Mouse (Mus musculus) kidney, postnatal 0 days (tissue): ENCODE results near the gene Adarb2. TPM values are rescaled to one million over a fixed set of nuclear protein-coding genes. Genes with fewer than 3 reads are reported as not detected.

ENCODE experiments used
- ATAC-seq: fragments of 200-750 bp; cut with Nextera tagmentation; replicated peaks from 2 replicates; pipeline ENCODE4 v1.8.0; 2017; ENCODE audit warnings: low read depth, moderate number of reproducible peaks, moderate TSS enrichment, moderate library complexity; ENCODE audit not compliant: low FRiP score
- DNase-seq: peaks from one replicate; pipeline ENCODE4 v3.0.0-alpha.2; 2016; ENCODE audit warnings: low spot score
- H3K27ac ChIP-seq: fragments of 300-500 bp; sonication (generic); 2 replicates; pipeline ENCODE4 v1.5.1; 2014; ENCODE audit warnings: mild to moderate bottlenecking
- H3K27me3 ChIP-seq: fragments of 300-500 bp; sonication (generic); 2 replicates; pipeline ENCODE4 v1.6.1; 2014; ENCODE audit warnings: low read length, mixed read lengths; ENCODE audit not compliant: insufficient read depth
- H3K36me3 ChIP-seq: fragments of 300-500 bp; sonication (generic); 2 replicates; pipeline ENCODE4 v1.6.1; 2014; ENCODE audit warnings: low read length, mixed read lengths; ENCODE audit not compliant: insufficient read depth
- H3K4me1 ChIP-seq: fragments of 300-500 bp; sonication (generic); replicated peaks from 2 replicates; pipeline ENCODE4 v1.6.1; 2014; ENCODE audit warnings: antibody characterized with exemption, low read length, mixed read lengths; ENCODE audit not compliant: insufficient read depth
- H3K4me2 ChIP-seq: fragments of 300-500 bp; sonication (generic); 2 replicates; pipeline ENCODE4 v1.6.1; 2014; ENCODE audit warnings: mild to moderate bottlenecking, low read length, moderate library complexity, mixed read lengths
- H3K4me3 ChIP-seq: fragments of 300-500 bp; sonication (generic); replicated peaks from 2 replicates; pipeline ENCODE4 v1.5.1; 2014; ENCODE audit warnings: low read depth, low read length
- H3K9ac ChIP-seq: fragments of 300-500 bp; sonication (generic); 2 replicates; pipeline ENCODE4 v1.6.1; 2014; ENCODE audit warnings: low read depth, low read length
- H3K9me3 ChIP-seq: fragments of 300-500 bp; sonication (generic); replicated peaks from 2 replicates; pipeline ENCODE4 v1.6.1; 2016; ENCODE audit warnings: low read length, inconsistent platforms, mixed read lengths
- CTCF ChIP-seq: IDR thresholded peaks from 2 replicates; pipeline ENCODE4 v1.5.1; 2016; ENCODE audit warnings: antibody characterized with exemption, low read depth, mild to moderate bottlenecking, moderate library complexity
- WGBS: fragments of 180-500 bp; shearing (Covaris S2); extraction: QIAGEN DNeasy Blood & Tissue Kit; methylation state at CpG from one replicate; pipeline ENCODE4 v1.1.7; 2014; 5-methylcytosine and 5-hydroxymethylcytosine counted together
- polyA plus RNA-seq: library from polyadenylated mRNA; unstranded; fragments of >200 nt; fragmentation: Nextera tagmentation; extraction: Ambion mirVana; gene quantifications from 2 replicates; pipeline ENCODE4 v1.2.1, GENCODE M21; 2015

Adarb2 gene
- polyA plus RNA-seq, 1 experiment from 2014 or later: 0.08 TPM

DNA sequence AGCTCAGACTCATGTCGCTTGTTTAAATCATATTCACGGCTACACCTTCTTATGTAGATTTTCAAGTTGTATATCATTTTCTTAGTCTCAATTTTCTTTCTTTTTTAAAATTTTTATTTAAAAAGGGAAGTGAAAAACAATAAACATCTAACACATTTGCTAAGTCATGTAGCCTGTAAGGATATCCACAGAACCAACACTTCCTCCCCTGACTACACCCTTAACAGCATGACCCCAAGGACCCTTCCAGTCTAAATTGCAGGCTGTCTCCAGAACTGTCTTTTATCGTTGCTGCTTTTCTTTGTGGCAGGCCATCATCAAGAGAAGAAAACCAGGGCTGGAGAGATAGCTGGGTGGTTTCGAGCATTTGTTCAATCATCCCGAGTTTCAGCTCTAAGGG, 474.5 kb downstream of the Adarb2 start:
- no peaks in the 10 kb centered on the region for H3K27me3 ChIP-seq
- no peak overlapping the region for H3K4me2 ChIP-seq
- no peaks in the 10 kb centered on the region for H3K36me3 ChIP-seq
- H3K27ac ChIP-seq: no peak overlapping the region
- H3K9me3 ChIP-seq: no peaks in the 10 kb centered on the region
- ATAC-seq (no peak), DNase-seq (no peak)
- 49% methylated on average over 5 of the region's 5 CpGs for WGBS
- no peak overlapping the region for H3K4me3 ChIP-seq
- H3K9ac ChIP-seq: no peak overlapping the region
- H3K4me1 ChIP-seq: no peaks in the 10 kb centered on the region
- TF ChIP-seq CTCF: no peak

GRCm38 (mm10) chr13:8680470-8681129, 477.9 kb downstream of the Adarb2 start:
- Histone ChIP-seq H3K9ac (no peak overlapping the region), H3K36me3 (no peaks in the 10 kb centered on the region), H3K4me2 (no peak overlapping the region), H3K27ac (no peak overlapping the region), H3K4me3 (no peak overlapping the region), H3K27me3 (no peaks in the 10 kb centered on the region), H3K4me1 (no peaks in the 10 kb centered on the region), H3K9me3 (no peaks in the 10 kb centered on the region)
- no peak for ATAC-seq
- WGBS: 84% methylated on average over 9 of the region's 9 CpGs
- DNase-seq: no peak
- TF ChIP-seq CTCF: no peak

- no peak for ATAC-seq
- no peaks in the 10 kb centered on the region for H3K27me3 ChIP-seq
- no peak overlapping the region for H3K4me3 ChIP-seq
- 63% methylated on average over 6 of the region's 6 CpGs for WGBS
- no peak for TF ChIP-seq CTCF
- H3K9me3 ChIP-seq: no peaks in the 10 kb centered on the region
- no peaks in the 10 kb centered on the region for H3K4me1 ChIP-seq
- H3K4me2 ChIP-seq: no peak overlapping the region
- H3K9ac ChIP-seq: no peak overlapping the region
- H3K36me3 ChIP-seq: no peaks in the 10 kb centered on the region
- no peak for DNase-seq
- no peak overlapping the region for H3K27ac ChIP-seq
Measured at GRCm38 (mm10) chr13:8691448-8691847, 488.8 kb downstream of the Adarb2 start.

GRCm38 (mm10) chr13:8692787-8693186, 490.1 kb downstream of the Adarb2 start:
- Histone ChIP-seq H3K27ac (no peak overlapping the region), H3K4me1 (no peaks in the 10 kb centered on the region), H3K27me3 (no peaks in the 10 kb centered on the region), H3K36me3 (no peaks in the 10 kb centered on the region), H3K4me3 (no peak overlapping the region), H3K9me3 (no peaks in the 10 kb centered on the region), H3K4me2 (no peak overlapping the region), H3K9ac (no peak overlapping the region)
- WGBS: 77% methylated on average over 9 of the region's 9 CpGs
- ATAC-seq (no peak), DNase-seq (no peak)
- no peak for TF ChIP-seq CTCF

GRCm38 (mm10) chr13:8698451-8698850, 495.8 kb downstream of the Adarb2 start:
- DNase-seq (no peak), ATAC-seq (no peak)
- no peak overlapping the region for H3K4me3 ChIP-seq
- H3K4me2 ChIP-seq: no peak overlapping the region
- H3K9ac ChIP-seq: no peak overlapping the region
- TF ChIP-seq CTCF: no peak
- 91% methylated on average over 5 of the region's 5 CpGs for WGBS
- no peaks in the 10 kb centered on the region for H3K36me3 ChIP-seq
- no peaks in the 10 kb centered on the region for H3K9me3 ChIP-seq
- H3K4me1 ChIP-seq: no peaks in the 10 kb centered on the region
- H3K27ac ChIP-seq: no peak overlapping the region
- no peaks in the 10 kb centered on the region for H3K27me3 ChIP-seq

DNA sequence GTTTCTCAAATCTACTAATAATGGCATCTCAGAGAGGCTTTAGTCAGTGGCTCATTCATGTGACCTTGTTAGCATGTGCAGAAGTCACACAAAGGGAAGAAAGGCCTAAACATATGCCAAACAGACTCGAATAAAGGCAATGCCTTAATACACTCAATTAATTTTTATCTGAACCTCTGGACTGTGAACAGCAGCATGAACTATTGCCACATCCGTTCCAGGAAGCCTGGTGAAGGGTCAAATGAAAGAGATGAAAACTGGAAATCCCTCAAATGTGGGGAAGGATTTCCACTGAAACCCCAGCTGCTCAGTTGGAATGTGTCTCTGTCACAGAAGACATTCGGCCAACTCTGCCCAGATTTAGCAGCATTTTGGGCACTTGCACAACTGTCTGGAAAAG, 497.2 kb downstream of the Adarb2 start:
- DNase-seq (peak; percentile 6), ATAC-seq (no peak)
- Histone ChIP-seq H3K9me3 (no peaks in the 10 kb centered on the region), H3K27me3 (no peaks in the 10 kb centered on the region), H3K27ac (no peak overlapping the region), H3K4me2 (no peak overlapping the region), H3K4me3 (no peak overlapping the region), H3K4me1 (no peaks in the 10 kb centered on the region), H3K9ac (no peak overlapping the region), H3K36me3 (no peaks in the 10 kb centered on the region)
- 37% methylated on average over 3 of the region's 3 CpGs for WGBS
- no peak for TF ChIP-seq CTCF

GRCm38 (mm10) chr13:8700981-8701380, 498.3 kb downstream of the Adarb2 start:
- Histone ChIP-seq H3K9me3 (no peaks in the 10 kb centered on the region), H3K4me1 (no peaks in the 10 kb centered on the region), H3K27ac (no peak overlapping the region), H3K9ac (no peak overlapping the region), H3K4me3 (no peak overlapping the region), H3K36me3 (no peaks in the 10 kb centered on the region), H3K27me3 (no peaks in the 10 kb centered on the region), H3K4me2 (no peak overlapping the region)
- no peak for TF ChIP-seq CTCF
- ATAC-seq (no peak), DNase-seq (no peak)
- 53% methylated on average over 4 of the region's 4 CpGs for WGBS
